In genomic region chr2:153851030-153851360, GRCm38 (mm10) we compare ENCODE assay signal across 10 mouse cellular contexts. TPM values are rescaled to one million over a fixed set of nuclear protein-coding genes. Genes with fewer than 3 reads are reported as not detected.
A peak's percentile ranks its signal among the peaks of the same experiment; 100 is the strongest.
DNase-seq lines count a peak whose midpoint lies in the region; ATAC-seq and TF ChIP-seq lines count a peak whose summit lies in the region.
"Had no signal": no experiment of that assay in that cellular context is flagged by ENCODE, and none has a peak within 500 bp of the region (broad histone marks: within the 10 kb centered on the region; RNA-seq: fewer than 3 reads in every experiment).

No protein-coding gene starts in this region.

- no peaks in the 10 kb centered on the region for H3K36me3 ChIP-seq in intestine, embryonic 14.5 days (ENCODE audit: control insufficient read depth, insufficient read depth, low read length)
- no peaks in the 10 kb centered on the region for H3K36me3 ChIP-seq in intestine, embryonic 15.5 days
- no peaks in the 10 kb centered on the region for H3K36me3 ChIP-seq in neural tube, embryonic 11.5 days (ENCODE audit: control insufficient read depth, insufficient read depth, low read length)

- no peak for ATAC-seq in intestine, embryonic 14.5 days (replicated peaks; ENCODE audit: low FRiP score, low TSS enrichment, low read depth)
- no peak for ATAC-seq in intestine, embryonic 15.5 days
- ATAC-seq in neural tube, embryonic 11.5 days (ENCODE audit: insufficient read depth, low FRiP score, low TSS enrichment), result no peak

- DNase-seq in intestine, embryonic 14.5 days (ENCODE audit: low spot score), result peak; percentile 61
- DNase-seq in R1 (ENCODE audit: low read depth, low spot score), result peak; percentile 57
- peak; percentile 86 to 91 for DNase-seq in cerebellum, postnatal 25 days
- DNase-seq in heart, adult 9 months (ENCODE audit: low spot score in 2 of 2), result peak; percentile 2 to 5
- DNase-seq in left cerebral cortex, adult 2 months (ENCODE audit: extremely low spot score in 1 of 2, low spot score in 2 of 2), result peak; percentile 50 to 63
- DNase-seq in neural tube, embryonic 11.5 days (ENCODE audit: low spot score), result peak; percentile 46
- DNase-seq in thymus, postnatal 25 days, result peak; percentile 43

- H3K27me3 ChIP-seq in intestine, embryonic 14.5 days (replicated peaks; ENCODE audit: control insufficient read depth, insufficient read depth, low read length), result no peaks in the 10 kb centered on the region
- no peaks in the 10 kb centered on the region for H3K27me3 ChIP-seq in intestine, embryonic 15.5 days (replicated peaks)
- H3K27me3 ChIP-seq in neural tube, embryonic 11.5 days (ENCODE audit: control insufficient read depth, insufficient read depth, low read length), result no peaks in the 10 kb centered on the region

- TF ChIP-seq CTCF in left cerebral cortex, adult 2 months (IDR thresholded peaks at IDR 0.05), result peak; percentile 59

- no peak overlapping the region for H3K9ac ChIP-seq in intestine, embryonic 14.5 days (ENCODE audit: low read length)
- no peak overlapping the region for H3K9ac ChIP-seq in intestine, embryonic 15.5 days
- H3K9ac ChIP-seq in neural tube, embryonic 11.5 days (ENCODE audit: low read length), result no peak overlapping the region

- no peak overlapping the region for H3K4me3 ChIP-seq in intestine, embryonic 14.5 days (ENCODE audit: low read depth, low read length)
- H3K4me3 ChIP-seq in intestine, embryonic 15.5 days (replicated peaks), result no peak overlapping the region
- no peak overlapping the region for H3K4me3 ChIP-seq in left cerebral cortex, adult 2 months
- no peak overlapping the region for H3K4me3 ChIP-seq in neural tube, embryonic 11.5 days (ENCODE audit: low read depth, low read length)

- no peaks in the 10 kb centered on the region for H3K4me1 ChIP-seq in intestine, embryonic 14.5 days (replicated peaks; ENCODE audit: control insufficient read depth, insufficient read depth, low read length)
- H3K4me1 ChIP-seq in intestine, embryonic 15.5 days (replicated peaks), result no peaks in the 10 kb centered on the region
- H3K4me1 ChIP-seq in neural tube, embryonic 11.5 days (ENCODE audit: control insufficient read depth, insufficient read depth, low read length), result no peaks in the 10 kb centered on the region

- H3K9me3 ChIP-seq in intestine, embryonic 14.5 days (ENCODE audit: control insufficient read depth, low read length), result no peaks in the 10 kb centered on the region; the same call in none of the 2 replicates
- H3K9me3 ChIP-seq in intestine, embryonic 15.5 days, result no peaks in the 10 kb centered on the region
- no peaks in the 10 kb centered on the region for H3K9me3 ChIP-seq in neural tube, embryonic 11.5 days (ENCODE audit: control insufficient read depth, low read length)

- intact Hi-C loops in left cerebral cortex, adult 2 months (cut with DNase I), result loop anchor here (1.0 to 5.0 kb wide), 4 partner anchors 44 to 183 kb away; no protein-coding TSS in a partner anchor

- H3K4me2 ChIP-seq in intestine, embryonic 14.5 days (ENCODE audit: low read length), result no peak overlapping the region
- no peak overlapping the region for H3K4me2 ChIP-seq in intestine, embryonic 15.5 days (replicated peaks)
- no peak overlapping the region for H3K4me2 ChIP-seq in neural tube, embryonic 11.5 days (ENCODE audit: low read depth)

- no peak overlapping the region for H3K27ac ChIP-seq in intestine, embryonic 14.5 days (ENCODE audit: low read depth)
- H3K27ac ChIP-seq in intestine, embryonic 15.5 days, result no peak overlapping the region
- H3K27ac ChIP-seq in left cerebral cortex, adult 2 months, result no peak overlapping the region
- no peak overlapping the region for H3K27ac ChIP-seq in neural tube, embryonic 11.5 days (ENCODE audit: low read depth, low read length)
- H3K27ac ChIP-seq: macrophage had no signal

- WGBS in intestine, embryonic 14.5 days, result 47% methylated on average over 4 of the region's 4 CpGs
- WGBS in intestine, embryonic 15.5 days, result 54% methylated on average over 4 of the region's 4 CpGs
- WGBS in neural tube, embryonic 11.5 days, result 55% methylated on average over 4 of the region's 4 CpGs

RNA-seq across cellular contexts. Expression of gene Sun5, which starts 19.9 kb away (rescaled TPM):
- not detected in 2 replicates for polyA plus RNA-seq in intestine, embryonic 14.5 days (2014; fragmentation: Nextera tagmentation; extraction: Ambion mirVana)
- not detected in 2 replicates for polyA plus RNA-seq in intestine, embryonic 15.5 days (2015; fragmentation: Nextera tagmentation; extraction: Ambion mirVana)
- total RNA-seq in left cerebral cortex, adult 2 months (2021), result not detected
- not detected in 2 replicates for polyA plus RNA-seq in neural tube, embryonic 11.5 days (2014; fragmentation: Nextera tagmentation; extraction: Ambion mirVana)
- total RNA-seq: adrenal gland, postnatal 4 days had no signal
- polyA plus RNA-seq: macrophage had no signal

RNA-seq across cellular contexts. Expression of gene Bpifb2, which starts 23.9 kb away (rescaled TPM):
- polyA plus RNA-seq in intestine, embryonic 14.5 days (2014; fragmentation: Nextera tagmentation; extraction: Ambion mirVana), result not detected in 2 replicates
- polyA plus RNA-seq in intestine, embryonic 15.5 days (2015; fragmentation: Nextera tagmentation; extraction: Ambion mirVana), result not detected in 2 replicates
- total RNA-seq in left cerebral cortex, adult 2 months (2021), result not detected
- polyA plus RNA-seq in neural tube, embryonic 11.5 days (2014; fragmentation: Nextera tagmentation; extraction: Ambion mirVana), result not detected in 2 replicates
- polyA plus RNA-seq: macrophage had no signal

RNA-seq across cellular contexts. Expression of gene Bpifb6, which starts 49.2 kb away (rescaled TPM):
- not detected in 2 replicates for polyA plus RNA-seq in intestine, embryonic 14.5 days (2014; fragmentation: Nextera tagmentation; extraction: Ambion mirVana)
- not detected in 2 replicates for polyA plus RNA-seq in intestine, embryonic 15.5 days (2015; fragmentation: Nextera tagmentation; extraction: Ambion mirVana)
- total RNA-seq in left cerebral cortex, adult 2 months (2021), result not detected
- polyA plus RNA-seq in neural tube, embryonic 11.5 days (2014; fragmentation: Nextera tagmentation; extraction: Ambion mirVana), result not detected in 2 replicates
- polyA plus RNA-seq: macrophage had no signal

Comparison
In these comparisons a context has a peak if more than half of its experiments do, and no peak if none do; other contexts are left out.
1. DNase-seq: peak in every context shown above with its lines; median percentile 88 in cerebellum, postnatal 25 days; 61 in intestine, embryonic 14.5 days; 57 in R1; 56 in left cerebral cortex, adult 2 months; 46 in neural tube, embryonic 11.5 days; 43 in thymus, postnatal 25 days; 4 in heart, adult 9 months.